In the genomic region with DNA sequence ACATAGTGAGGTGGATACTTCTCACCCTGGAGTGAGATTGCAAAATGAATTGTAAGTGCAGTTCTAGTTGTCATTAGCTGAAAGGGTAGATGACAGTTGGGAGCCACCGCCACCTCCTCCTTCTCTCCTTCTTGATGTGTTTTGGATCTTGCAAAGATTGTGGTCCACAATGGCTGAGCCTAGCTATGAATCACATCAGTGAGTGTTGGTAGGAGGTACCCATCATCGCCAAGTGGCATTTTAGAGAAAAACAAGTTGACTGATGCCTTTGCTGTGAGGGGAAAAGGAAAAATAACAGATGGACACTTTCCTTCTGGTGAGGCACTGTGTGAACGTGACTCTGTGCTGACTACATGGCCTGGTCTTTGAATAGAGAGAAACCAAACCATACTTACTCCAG, we compare ENCODE assay signal across 15 mouse cellular contexts.
"Had no signal": no experiment of that assay in that cellular context is flagged by ENCODE, and none has a peak within 500 bp of the region (broad histone marks: within the 10 kb centered on the region; RNA-seq: fewer than 3 reads in every experiment).

No protein-coding gene starts in this region.

- ATAC-seq: hindbrain, postnatal 0 days; intestine, embryonic 16.5 days; liver, embryonic 12.5 days had no signal

- DNase-seq: gastrocnemius, postnatal 14 days; gastrocnemius, postnatal 36 days; heart, adult 11 months; heart, adult 2 months; heart, postnatal 14 days; heart, postnatal 36 days; kidney, adult 11 months; kidney, adult 2 months; kidney, adult 9 months; kidney, postnatal 14 days; kidney, postnatal 36 days; left cerebral cortex, postnatal 4 days had no signal
